Mouse (Mus musculus): ENCODE measurements at regions not wholly inside any gene's neighbourhood (a gene's known extent, or its start where the extent isn't known, plus 50 kb on each side); places are given as distances from the start of the nearest gene placed in this dataset.
A peak's percentile ranks its signal among the peaks of the same experiment; 100 is the strongest.

DNA sequence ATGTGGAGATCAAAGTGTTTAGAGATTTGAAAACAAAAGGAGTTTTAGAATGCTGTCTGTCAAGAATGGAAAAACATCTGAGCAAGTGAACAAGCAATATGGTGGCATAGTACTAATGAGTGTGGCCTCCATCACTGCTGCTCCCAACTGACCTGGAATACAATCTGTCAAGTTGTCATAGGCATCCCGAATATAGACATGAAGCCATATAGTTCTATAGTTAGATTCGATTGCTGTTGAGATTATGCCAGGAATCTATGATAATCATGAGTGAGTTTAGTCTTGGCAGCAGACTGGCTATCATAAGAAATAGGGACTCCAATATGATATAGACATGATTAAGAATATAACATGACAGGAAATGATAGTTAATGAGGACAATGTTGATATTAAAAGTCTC lies 656.0 kb upstream of the Apob start:
- DNase-seq (ENCODE audit: extremely low spot score in 1 of 2, low spot score in 2 of 2) = no peak
- no peak overlapping the region for H3K27ac ChIP-seq
- intact Hi-C loops (cut with DNase I) = no loop called here
- no peak overlapping the region for H3K4me3 ChIP-seq
- no peak for TF ChIP-seq CTCF (IDR thresholded peaks at IDR 0.05)

DNA sequence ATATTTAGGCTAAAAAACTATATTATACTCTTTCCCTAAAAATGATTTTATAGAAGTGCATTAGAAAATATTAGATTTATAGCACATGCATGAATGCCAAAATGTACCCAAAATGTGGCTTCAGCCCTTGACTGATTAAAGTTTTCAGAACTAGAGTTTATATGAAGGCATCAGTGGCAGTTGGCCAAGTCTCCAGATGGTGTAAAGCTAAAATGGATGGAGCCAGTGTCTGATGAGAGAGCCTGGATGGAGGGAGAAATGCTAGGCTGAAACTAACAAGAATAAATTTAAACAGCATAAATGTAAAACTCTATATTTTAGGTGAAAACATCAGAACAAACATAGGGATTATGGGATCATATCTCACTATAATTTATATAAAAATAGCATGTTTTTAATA lies 648.8 kb upstream of the Apob start:
- no peak overlapping the region for H3K4me3 ChIP-seq
- TF ChIP-seq CTCF (IDR thresholded peaks at IDR 0.05) = no peak
- H3K27ac ChIP-seq = peak overlapping the region; percentile 8; the same call in 1 of the 2 replicates
- intact Hi-C loops (cut with DNase I) = no loop called here
- peak; percentile 40 to 61 for DNase-seq (ENCODE audit: extremely low spot score in 1 of 2, low spot score in 2 of 2)

Measured in left cerebral cortex, adult 2 months (tissue).